Mouse (Mus musculus): ENCODE data around the gene 1700019D03Rik.

- no peak for TF ChIP-seq CTCF (IDR thresholded peaks at IDR 0.05; ENCODE audit: borderline replicate concordance, control insufficient read depth, extremely low read depth, insufficient read depth, low read length, poor library complexity)
- no peak for TF ChIP-seq POLR2A (IDR thresholded peaks at IDR 0.05; ENCODE audit: control insufficient read depth, extremely low read depth, insufficient read depth, low read length, poor library complexity)
Observed at GRCm38 (mm10) chr1:53032550-53032949, 12.6 kb upstream of the 1700019D03Rik start.

Data from thymus, adult 2 months (tissue).